Mouse (Mus musculus) c-Kit-positive CD71-negative TER-119-negative erythroid progenitor cells, embryonic 14.5 days (primary cell): Measurements from ENCODE around the gene Cdh16.

Experiments used
- DNase-seq: peaks from one replicate; pipeline ENCODE4 v3.0.0-alpha.2; 2013; ENCODE audit warnings: low read depth

The Cdh16 gene

GRCm38 (mm10) chr8:104570436-104571343, 53.5 kb downstream of the Cdh16 start:
- peak; percentile 89 for DNase-seq

- DNase-seq = no peak
Measured at GRCm38 (mm10) chr8:104569559-104569958, 54.6 kb downstream of the Cdh16 start.

DNA sequence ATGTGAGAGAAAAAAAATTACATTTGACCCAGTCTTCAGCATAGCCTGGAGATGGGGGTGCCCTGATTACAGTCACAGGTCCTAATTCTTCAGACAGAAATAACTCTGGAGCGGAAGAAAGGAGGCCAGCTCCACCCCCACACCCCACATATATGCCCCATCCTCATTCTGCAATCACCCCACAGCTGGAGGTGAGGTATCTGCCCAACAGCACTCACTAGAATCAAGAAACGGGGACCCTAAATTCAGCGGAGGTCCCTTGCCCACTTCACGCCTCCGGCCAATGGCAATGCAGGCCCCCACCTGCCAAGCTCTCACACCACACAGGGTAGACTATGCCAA, 58.8 kb downstream of the Cdh16 start:
- DNase-seq = no peak

GRCm38 (mm10) chr8:104564633-104565456, 59.4 kb downstream of the Cdh16 start:
- peak; percentile 88 for DNase-seq

GRCm38 (mm10) chr8:104560731-104561130, 63.5 kb downstream of the Cdh16 start:
- no peak for DNase-seq

- DNase-seq = no peak
Measured at GRCm38 (mm10) chr8:104557226-104557625, 67.0 kb downstream of the Cdh16 start.

DNA sequence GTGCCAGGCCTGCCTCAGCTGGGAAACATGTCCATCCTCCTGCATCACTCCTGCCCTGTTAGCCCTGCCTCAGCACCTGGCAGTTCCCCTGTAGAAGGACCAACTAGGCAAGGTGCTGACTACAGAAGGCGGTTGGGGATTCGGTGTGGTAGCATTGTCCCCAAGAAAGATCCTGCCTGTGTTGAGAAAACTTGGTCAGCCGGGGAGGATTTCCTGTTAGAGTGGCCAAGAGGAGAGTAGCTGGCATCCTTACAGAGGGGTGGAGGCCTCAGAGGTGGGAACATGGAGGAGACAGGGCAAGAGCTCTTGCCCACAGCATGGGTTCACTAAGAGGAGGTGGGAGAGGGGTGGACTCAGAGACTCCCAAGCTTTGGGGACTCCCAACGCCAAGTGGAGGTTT, 69.0 kb downstream of the Cdh16 start:
- no peak for DNase-seq
